Mouse (Mus musculus) spleen, postnatal 14 days (tissue): ENCODE measurements around the gene Lrmda.

Source experiments
- DNase-seq, 2 experiments: peaks; one replicate each; pipeline ENCODE4 v3.0.0; 2021 to 2022; ENCODE audit warnings: low spot score in 2 of 2

The Lrmda gene

DNA sequence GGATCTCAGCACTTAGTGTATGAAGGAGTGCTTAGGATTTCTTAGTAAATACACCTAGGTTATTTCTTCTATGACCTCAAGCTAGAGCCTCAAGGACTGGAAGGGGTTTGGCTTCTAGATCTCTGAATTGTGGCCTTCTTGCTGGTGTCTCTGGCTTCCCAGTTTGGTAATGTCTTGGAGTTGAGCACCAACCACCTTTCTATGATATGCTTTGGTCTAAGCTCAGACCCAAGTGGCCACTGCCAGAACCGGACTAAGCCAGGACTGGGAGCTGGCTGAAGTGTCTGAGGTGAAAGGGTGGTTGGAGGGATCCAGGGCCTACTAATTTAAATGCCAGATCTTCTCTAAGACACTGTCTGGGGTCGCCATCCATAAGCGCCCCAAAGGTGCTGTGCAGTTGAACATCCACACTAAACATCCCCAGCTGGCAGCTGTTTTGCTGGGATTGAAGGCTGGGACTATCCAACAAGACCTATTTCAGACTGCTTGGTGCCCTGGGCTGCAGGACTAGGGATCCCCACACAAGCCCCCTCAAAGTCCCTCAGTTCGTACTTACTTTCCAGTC, 27.1 kb upstream of the Lrmda start:
- DNase-seq, result no peak

- DNase-seq, result no peak
Observed at GRCm38 (mm10) chr14:21993251-21994060, 26.1 kb upstream of the Lrmda start.

DNA sequence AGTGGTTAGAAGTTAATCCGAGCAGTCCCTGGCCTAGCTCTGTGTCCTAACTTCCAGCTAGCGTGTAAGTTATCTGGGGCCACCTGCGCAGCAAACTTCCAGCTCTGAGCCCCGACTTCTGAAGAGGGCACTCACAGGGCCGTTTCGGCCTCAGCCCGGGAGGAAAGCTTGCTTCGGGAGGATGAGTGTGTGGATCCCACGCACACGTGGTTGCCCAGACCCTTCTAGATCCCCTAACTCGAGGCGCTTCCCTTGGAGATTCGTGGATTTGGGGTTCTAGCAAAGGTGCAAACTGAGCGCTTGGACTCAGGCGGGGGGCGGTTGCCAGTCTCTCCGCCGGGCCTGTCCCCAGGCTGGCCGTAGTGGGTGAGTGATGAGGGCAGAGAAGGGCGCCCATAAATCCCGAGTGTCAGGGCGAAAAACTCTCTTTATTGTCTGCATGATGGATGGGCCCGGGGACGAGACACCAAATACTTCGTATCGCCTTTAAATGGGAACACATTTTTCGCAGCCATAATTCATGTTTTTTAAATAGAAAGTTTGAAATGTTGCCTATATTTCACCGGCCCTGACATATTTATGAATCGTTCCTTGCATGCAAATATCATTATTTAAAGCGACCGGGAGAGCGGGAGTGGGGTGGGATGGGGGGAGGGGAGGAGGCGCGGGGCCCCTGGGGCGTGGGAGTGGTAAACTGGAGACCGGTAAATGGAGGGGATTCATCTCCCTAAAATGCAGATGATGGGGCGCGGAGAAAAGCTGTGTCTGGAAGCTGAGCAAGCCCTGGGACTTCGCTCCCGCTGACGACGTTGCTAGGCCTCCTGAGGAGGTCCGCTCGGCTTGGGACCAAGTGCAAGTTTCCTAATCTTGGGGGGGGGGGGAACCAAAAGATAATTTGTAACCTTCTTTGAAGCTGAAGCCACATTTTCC, 25.2 kb upstream of the Lrmda start:
- DNase-seq, result no peak

DNA sequence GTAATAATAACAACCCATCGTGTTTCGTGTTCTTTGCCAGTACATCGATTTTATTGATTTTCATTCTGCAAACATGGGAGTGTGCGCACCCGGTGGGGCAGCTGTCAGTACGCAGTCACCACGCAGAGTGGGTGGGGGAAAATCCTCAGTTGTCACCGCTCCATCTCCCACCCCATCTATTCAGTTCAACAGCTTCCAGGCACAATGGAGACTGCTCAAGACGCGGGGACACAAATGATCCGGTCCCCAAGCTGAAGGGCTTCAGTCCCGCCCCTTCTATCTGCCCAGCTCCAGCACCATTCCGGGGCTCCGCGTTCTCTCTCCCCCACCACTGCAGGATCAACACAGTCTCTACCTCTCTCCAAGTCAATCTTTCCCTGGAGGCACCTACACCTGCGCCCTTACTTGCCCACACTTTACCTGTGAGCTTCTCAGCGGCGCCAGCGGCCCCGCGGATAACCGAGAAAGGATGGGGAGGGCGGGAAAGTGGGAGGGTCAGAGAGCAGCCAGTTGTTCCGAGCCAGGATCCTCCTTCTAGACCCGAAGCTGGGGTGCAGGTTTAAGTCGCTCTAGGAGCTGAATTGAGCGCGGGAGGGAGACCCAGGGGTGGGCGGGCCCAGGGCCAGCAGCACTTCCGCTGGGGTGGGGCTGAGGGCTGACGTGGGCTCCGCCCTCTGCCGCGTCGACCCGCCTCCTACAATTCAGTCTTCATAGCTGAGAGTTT, 24.3 kb upstream of the Lrmda start:
- DNase-seq, result no peak

DNA sequence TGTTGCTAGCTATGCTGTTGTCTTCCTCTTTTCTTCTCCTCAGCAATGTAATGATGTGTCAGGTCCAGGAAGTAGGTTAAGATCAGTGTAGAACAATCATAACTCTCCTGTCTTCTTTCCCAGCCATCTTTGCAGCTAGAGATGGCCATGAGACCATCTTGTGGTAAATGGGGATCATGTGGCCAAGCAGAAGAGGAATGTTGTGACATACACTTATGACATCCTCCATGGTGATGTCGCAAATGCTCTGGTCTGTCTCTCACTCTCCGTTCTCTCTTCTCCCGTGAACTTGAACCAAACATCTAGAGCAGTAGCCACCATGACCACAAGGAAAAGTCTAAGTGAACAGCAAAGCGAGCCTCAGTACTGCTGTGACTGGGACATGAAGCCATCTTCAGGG, 19.9 kb upstream of the Lrmda start:
- no peak for DNase-seq

GRCm38 (mm10) chr14:22003231-22003630, 16.3 kb upstream of the Lrmda start:
- no peak for DNase-seq

- DNase-seq, result no peak
Observed at GRCm38 (mm10) chr14:22003631-22004030, 15.9 kb upstream of the Lrmda start.

DNA sequence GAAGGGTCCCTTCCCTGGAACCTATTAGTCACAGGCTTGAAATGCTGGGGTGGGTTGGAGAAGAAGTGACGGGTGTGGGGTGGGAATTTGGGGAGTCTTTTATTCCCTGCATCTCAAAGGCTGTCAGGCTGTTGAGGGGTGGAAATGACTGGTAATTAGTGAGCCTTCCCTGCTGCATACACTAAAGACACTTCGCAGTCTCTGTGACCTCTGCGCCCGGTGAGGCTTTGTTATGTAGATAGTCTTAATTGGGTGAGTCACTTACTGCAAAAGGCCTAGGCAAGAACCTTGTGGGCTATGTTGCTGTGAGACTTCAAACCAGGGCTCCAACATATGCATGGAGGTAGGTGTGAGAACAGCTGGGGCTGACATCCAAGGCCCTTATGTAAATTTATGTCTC, 14.6 kb upstream of the Lrmda start:
- DNase-seq, result no peak

- no peak for DNase-seq
Observed at GRCm38 (mm10) chr14:22007006-22007405, 12.5 kb upstream of the Lrmda start.

DNA sequence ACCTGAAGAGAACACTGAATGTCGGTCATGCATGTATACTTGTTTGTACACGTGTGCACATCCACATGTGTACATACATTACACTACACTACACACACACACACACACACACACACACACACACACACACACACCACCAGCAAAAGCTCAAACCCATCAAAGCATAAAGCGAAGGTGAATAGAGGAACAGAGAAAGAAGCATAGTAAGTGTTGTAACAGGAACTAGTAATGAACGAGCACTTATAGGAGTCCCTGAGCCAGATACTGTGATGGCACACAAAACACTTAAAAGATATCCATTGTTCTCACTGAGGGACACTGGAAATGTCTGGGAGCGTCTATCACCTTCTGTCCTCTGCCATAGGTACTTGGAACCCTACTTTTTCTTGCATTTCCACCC, 5.2 kb upstream of the Lrmda start:
- no peak for DNase-seq

GRCm38 (mm10) chr14:22014781-22015180, 4.7 kb upstream of the Lrmda start:
- DNase-seq, result no peak

DNA sequence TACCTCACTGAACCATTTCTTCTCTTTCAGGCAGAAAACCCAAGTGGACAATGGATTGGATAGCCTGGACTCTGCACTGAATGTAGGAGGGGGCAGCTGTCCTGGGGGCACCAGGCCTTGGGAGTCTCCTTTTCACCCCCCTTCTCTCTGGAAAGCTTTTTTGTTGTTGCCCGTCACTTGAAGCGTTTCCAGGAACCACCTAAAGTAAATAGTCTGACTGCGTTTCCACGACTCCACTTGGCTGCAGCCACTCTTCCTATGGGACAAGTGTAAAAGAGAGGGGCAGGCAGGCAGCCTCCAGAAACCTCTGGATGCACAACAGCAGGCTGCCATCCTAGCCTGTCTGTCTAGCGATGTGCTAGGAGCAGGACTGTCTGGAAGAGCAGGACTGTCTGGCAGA, 2.5 kb upstream of the Lrmda start:
- DNase-seq, result no peak

- DNase-seq, result no peak
Observed at GRCm38 (mm10) chr14:22019949-22020845, 685 bp downstream of the Lrmda start.

DNA sequence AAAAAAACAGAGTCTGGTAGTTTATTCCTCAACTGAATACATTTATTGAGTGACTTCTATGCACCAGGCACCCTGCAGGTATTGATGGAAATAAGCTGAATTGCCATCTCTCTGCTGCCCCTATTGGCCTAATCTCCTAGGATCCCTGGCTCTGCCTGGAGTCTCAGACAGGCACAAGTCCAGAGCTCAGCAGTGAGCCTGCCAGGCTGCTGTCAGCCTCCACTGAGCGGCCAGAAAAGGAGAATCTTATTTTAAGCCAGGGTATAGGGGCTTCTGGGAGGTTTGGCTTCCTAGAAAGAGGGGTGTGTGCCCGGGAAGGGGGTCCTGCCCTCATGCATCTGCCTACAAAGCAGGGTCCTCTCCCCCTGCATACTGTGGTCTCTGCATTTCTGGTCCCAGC, 1.4 kb downstream of the Lrmda start:
- no peak for DNase-seq

- no peak for DNase-seq
Observed at GRCm38 (mm10) chr14:22023533-22023932, 4.0 kb downstream of the Lrmda start.

GRCm38 (mm10) chr14:22035900-22036299, 16.4 kb downstream of the Lrmda start:
- DNase-seq, result no peak

- DNase-seq, result no peak
Observed at GRCm38 (mm10) chr14:22036338-22036737, 16.8 kb downstream of the Lrmda start.

- no peak for DNase-seq
Observed at GRCm38 (mm10) chr14:22036802-22037497, 17.4 kb downstream of the Lrmda start.

DNA sequence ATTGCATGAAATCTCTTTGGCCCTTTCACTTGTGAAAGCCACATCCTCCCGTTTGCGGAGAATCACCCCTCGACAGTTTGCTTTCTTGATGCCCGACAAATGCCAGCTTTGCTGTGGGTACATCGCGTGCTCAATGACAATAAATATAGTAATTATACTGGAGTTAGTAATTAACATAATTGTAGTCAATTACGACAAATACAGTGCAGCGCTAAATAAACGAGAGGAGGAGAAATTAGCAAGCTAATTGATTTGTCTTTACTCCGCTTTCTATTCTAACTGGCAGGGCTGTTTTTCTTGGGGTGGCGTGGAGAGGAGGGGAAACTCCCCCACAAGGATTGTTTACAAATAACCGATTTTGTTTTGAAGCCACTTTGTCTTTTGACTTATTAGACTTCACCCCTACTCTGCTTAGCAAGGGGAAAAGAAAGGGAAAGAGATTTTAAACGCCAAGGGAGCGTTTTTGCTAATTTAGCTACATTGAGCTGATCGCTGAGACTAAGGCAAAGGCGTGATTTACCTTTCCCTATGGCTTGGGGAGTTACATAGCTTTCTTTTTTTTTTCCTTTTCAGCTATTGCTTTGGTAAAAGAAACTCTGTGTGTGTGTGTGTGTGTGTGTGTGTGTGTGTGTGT, 18.1 kb downstream of the Lrmda start:
- DNase-seq, result no peak

DNA sequence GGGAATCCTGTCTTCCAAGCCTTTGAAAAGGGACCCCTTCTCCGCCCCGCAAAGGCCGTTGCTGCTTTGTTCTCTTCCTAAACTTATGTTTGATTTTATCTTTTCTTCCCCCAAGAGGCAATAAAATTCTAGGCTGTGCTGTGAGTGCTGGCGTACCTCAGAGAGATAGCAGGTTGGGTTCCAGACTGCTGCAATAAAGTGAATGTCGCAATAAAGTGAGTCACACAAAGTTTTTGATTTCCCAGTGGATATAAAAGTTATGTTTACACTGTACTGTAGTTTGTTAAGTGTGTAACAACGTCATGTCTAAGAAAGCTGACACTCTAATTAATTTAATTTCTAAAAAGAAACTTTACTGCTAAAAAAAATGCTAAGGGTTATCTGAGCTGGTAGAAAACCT, 22.6 kb downstream of the Lrmda start:
- no peak for DNase-seq
